Mouse (Mus musculus) stomach, embryonic 16.5 days (tissue): Measurements from ENCODE around the gene B430306N03Rik. TPM values are rescaled to one million over a fixed set of nuclear protein-coding genes. Genes with fewer than 3 reads are reported as not detected.

ENCODE experiments used
- ATAC-seq: fragments of 200-750 bp; cut with Nextera tagmentation; 2 replicates; pipeline ENCODE4 v1.8.0; 2017; ENCODE audit warnings: moderate number of reproducible peaks, moderate TSS enrichment; ENCODE audit not compliant: insufficient read depth, low FRiP score
- H3K27ac ChIP-seq: fragments of 300-500 bp; sonication (generic); 2 replicates; pipeline ENCODE4 v1.5.1; 2014; ENCODE audit warnings: low read length
- H3K27me3 ChIP-seq: fragments of 300-500 bp; sonication (generic); 2 replicates; pipeline ENCODE4 v1.6.1; 2014; ENCODE audit warnings: low read length, control low read depth, mixed read lengths; ENCODE audit not compliant: control insufficient read depth, insufficient read depth
- H3K36me3 ChIP-seq: fragments of 300-500 bp; sonication (generic); 2 replicates; pipeline ENCODE4 v1.6.1; 2014; ENCODE audit warnings: low read length; ENCODE audit not compliant: control insufficient read depth, insufficient read depth
- H3K4me1 ChIP-seq: fragments of 300-500 bp; sonication (generic); 2 replicates; pipeline ENCODE4 v1.6.1; 2014; ENCODE audit warnings: low read length, control low read depth, mixed read lengths; ENCODE audit not compliant: control insufficient read depth, insufficient read depth
- H3K4me2 ChIP-seq: fragments of 300-500 bp; sonication (generic); 2 replicates; pipeline ENCODE4 v1.6.1; 2014; ENCODE audit warnings: low read depth, low read length, mixed read lengths
- H3K4me3 ChIP-seq: fragments of 300-500 bp; sonication (generic); replicated peaks from 2 replicates; pipeline ENCODE4 v1.5.1; 2014; ENCODE audit warnings: mild to moderate bottlenecking, low read length
- H3K9ac ChIP-seq: fragments of 300-500 bp; sonication (generic); 2 replicates; pipeline ENCODE4 v1.6.1; 2014; ENCODE audit warnings: low read length
- H3K9me3 ChIP-seq: fragments of 300-500 bp; sonication (generic); replicated peaks from 2 replicates; pipeline ENCODE4 v1.6.1; 2016; ENCODE audit warnings: low read length, control low read depth; ENCODE audit not compliant: control insufficient read depth
- WGBS: fragments of 180-500 bp; shearing (Covaris S2); extraction: QIAGEN DNeasy Blood & Tissue Kit; methylation state at CpG from one replicate; pipeline ENCODE4 v1.1.7; 2014; 5-methylcytosine and 5-hydroxymethylcytosine counted together
- polyA plus RNA-seq: library from polyadenylated mRNA; unstranded; fragments of >200 nt; fragmentation: Nextera tagmentation; extraction: Ambion mirVana; gene quantifications from 2 replicates; pipeline ENCODE4 v1.2.1, GENCODE M21; 2015

The B430306N03Rik gene
- polyA plus RNA-seq, 1 experiment from 2014 or later, result 0.41 TPM

GRCm38 (mm10) chr17:48325093-48325492, 9.2 kb downstream of the B430306N03Rik start:
- Histone ChIP-seq H3K9ac (no peak overlapping the region), H3K36me3 (no peaks in the 10 kb centered on the region), H3K4me3 (no peak overlapping the region), H3K4me2 (no peak overlapping the region), H3K27ac (no peak overlapping the region), H3K4me1 (no peaks in the 10 kb centered on the region), H3K27me3 (no peaks in the 10 kb centered on the region), H3K9me3 (no peaks in the 10 kb centered on the region)
- 89% methylated on average over 6 of the region's 6 CpGs for WGBS
- no peak for ATAC-seq

GRCm38 (mm10) chr17:48325638-48326037, 9.7 kb downstream of the B430306N03Rik start:
- no peak overlapping the region for H3K9ac ChIP-seq
- H3K27ac ChIP-seq, result no peak overlapping the region
- ATAC-seq, result no peak
- H3K4me1 ChIP-seq, result no peaks in the 10 kb centered on the region
- no peaks in the 10 kb centered on the region for H3K9me3 ChIP-seq
- no peak overlapping the region for H3K4me3 ChIP-seq
- H3K4me2 ChIP-seq, result no peak overlapping the region
- 82% methylated on average over 11 of the region's 11 CpGs for WGBS
- H3K27me3 ChIP-seq, result no peaks in the 10 kb centered on the region
- no peaks in the 10 kb centered on the region for H3K36me3 ChIP-seq

- ATAC-seq, result no peak
- no peak overlapping the region for H3K9ac ChIP-seq
Observed at GRCm38 (mm10) chr17:48326656-48327055, 10.7 kb downstream of the B430306N03Rik start.

GRCm38 (mm10) chr17:48332524-48332923, 16.6 kb downstream of the B430306N03Rik start:
- ATAC-seq, result no peak
- Histone ChIP-seq H3K4me1 (no peaks in the 10 kb centered on the region), H3K27ac (no peak overlapping the region), H3K4me2 (no peak overlapping the region), H3K9ac (no peak overlapping the region), H3K27me3 (no peaks in the 10 kb centered on the region), H3K36me3 (no peaks in the 10 kb centered on the region), H3K4me3 (no peak overlapping the region), H3K9me3 (no peaks in the 10 kb centered on the region)
- 82% methylated on average over 2 of the region's 2 CpGs for WGBS

More at GRCm38 (mm10) chr17:48326656-48327055, 10.7 kb downstream of the B430306N03Rik start:
- no peak overlapping the region for H3K27ac ChIP-seq
- no peak overlapping the region for H3K4me3 ChIP-seq
- H3K4me1 ChIP-seq, result no peaks in the 10 kb centered on the region
- no peaks in the 10 kb centered on the region for H3K9me3 ChIP-seq
- no peaks in the 10 kb centered on the region for H3K27me3 ChIP-seq
- WGBS, result 72% methylated on average over 4 of the region's 4 CpGs
- no peaks in the 10 kb centered on the region for H3K36me3 ChIP-seq
- no peak overlapping the region for H3K4me2 ChIP-seq

- Histone ChIP-seq H3K4me3 (no peak overlapping the region), H3K4me2 (no peak overlapping the region), H3K4me1 (no peaks in the 10 kb centered on the region), H3K9me3 (no peaks in the 10 kb centered on the region), H3K27ac (no peak overlapping the region), H3K27me3 (no peaks in the 10 kb centered on the region), H3K36me3 (no peaks in the 10 kb centered on the region), H3K9ac (no peak overlapping the region)
- 89% methylated on average over 4 of the region's 4 CpGs for WGBS
- ATAC-seq, result no peak
Observed at GRCm38 (mm10) chr17:48334186-48334585, 18.2 kb downstream of the B430306N03Rik start.

GRCm38 (mm10) chr17:48336857-48337256, 20.9 kb downstream of the B430306N03Rik start:
- no peak overlapping the region for H3K4me3 ChIP-seq
- no peaks in the 10 kb centered on the region for H3K4me1 ChIP-seq
- H3K9me3 ChIP-seq, result no peaks in the 10 kb centered on the region
- no peaks in the 10 kb centered on the region for H3K27me3 ChIP-seq
- no peak overlapping the region for H3K9ac ChIP-seq
- ATAC-seq, result no peak
- H3K27ac ChIP-seq, result no peak overlapping the region
- 2% methylated on average over 6 of the region's 6 CpGs for WGBS
- H3K36me3 ChIP-seq, result no peaks in the 10 kb centered on the region
- no peak overlapping the region for H3K4me2 ChIP-seq

- no peak overlapping the region for H3K4me2 ChIP-seq
- H3K4me3 ChIP-seq, result no peak overlapping the region
- no peaks in the 10 kb centered on the region for H3K4me1 ChIP-seq
- H3K9ac ChIP-seq, result no peak overlapping the region
- no peak overlapping the region for H3K27ac ChIP-seq
- H3K36me3 ChIP-seq, result no peaks in the 10 kb centered on the region
- no peaks in the 10 kb centered on the region for H3K27me3 ChIP-seq
- WGBS, result 57% methylated on average over 1 of the region's 1 CpGs
- no peak for ATAC-seq
- no peaks in the 10 kb centered on the region for H3K9me3 ChIP-seq
Observed at GRCm38 (mm10) chr17:48340267-48340666, 24.3 kb downstream of the B430306N03Rik start.

GRCm38 (mm10) chr17:48341947-48342346, 26.0 kb downstream of the B430306N03Rik start:
- Histone ChIP-seq H3K4me1 (no peaks in the 10 kb centered on the region), H3K36me3 (no peaks in the 10 kb centered on the region), H3K4me2 (no peak overlapping the region), H3K27me3 (no peaks in the 10 kb centered on the region), H3K9me3 (no peaks in the 10 kb centered on the region), H3K9ac (no peak overlapping the region), H3K27ac (no peak overlapping the region), H3K4me3 (no peak overlapping the region)
- WGBS, result 49% methylated on average over 3 of the region's 3 CpGs
- ATAC-seq, result no peak

- Histone ChIP-seq H3K27me3 (no peaks in the 10 kb centered on the region), H3K4me3 (no peak overlapping the region), H3K4me2 (no peak overlapping the region), H3K4me1 (no peaks in the 10 kb centered on the region), H3K9me3 (no peaks in the 10 kb centered on the region), H3K27ac (no peak overlapping the region), H3K36me3 (no peaks in the 10 kb centered on the region), H3K9ac (no peak overlapping the region)
- no peak for ATAC-seq
- 82% methylated on average over 2 of the region's 2 CpGs for WGBS
Observed at GRCm38 (mm10) chr17:48343065-48343464, 27.1 kb downstream of the B430306N03Rik start.

- 77% methylated on average over 4 of the region's 4 CpGs for WGBS
- H3K4me2 ChIP-seq, result no peak overlapping the region
- no peaks in the 10 kb centered on the region for H3K27me3 ChIP-seq
- no peaks in the 10 kb centered on the region for H3K9me3 ChIP-seq
- H3K36me3 ChIP-seq, result no peaks in the 10 kb centered on the region
- no peaks in the 10 kb centered on the region for H3K4me1 ChIP-seq
- H3K27ac ChIP-seq, result no peak overlapping the region
- H3K4me3 ChIP-seq, result no peak overlapping the region
- no peak overlapping the region for H3K9ac ChIP-seq
- no peak for ATAC-seq
Observed at GRCm38 (mm10) chr17:48345824-48346223, 29.9 kb downstream of the B430306N03Rik start.
